Mouse (Mus musculus): ENCODE results near the gene Lrrc74b.
"Not testable (repeated sequence)": the region's sequence is repeated elsewhere in the genome, so short reads cannot be mapped to it uniquely, and the experiment has no call there.

The Lrrc74b gene

GRCm38 (mm10) chr16:17552837-17553236 is 8.2 kb downstream of the Lrrc74b start:
- no peak for DNase-seq (ENCODE audit: low spot score in 2 of 2)

- no peak for DNase-seq (ENCODE audit: low spot score in 2 of 2)
These were observed 18.4 kb downstream of the Lrrc74b start for GRCm38 (mm10) chr16:17542632-17543031.

- no peak for DNase-seq (ENCODE audit: low spot score in 2 of 2)
These were observed 24.5 kb downstream of the Lrrc74b start for GRCm38 (mm10) chr16:17536584-17536983.

- no peak for DNase-seq (ENCODE audit: low spot score in 2 of 2)
These were observed 28.2 kb downstream of the Lrrc74b start for GRCm38 (mm10) chr16:17532676-17533329.

- no peak for DNase-seq (ENCODE audit: low spot score in 2 of 2)
These were observed 28.8 kb downstream of the Lrrc74b start for GRCm38 (mm10) chr16:17532271-17532670.

GRCm38 (mm10) chr16:17530640-17531288 is 30.3 kb downstream of the Lrrc74b start, which contains the start of gene Thap7:
TSS of gene Thap7 (minus strand) at chr16:17531136.
- peak; percentile 96 to 97 for DNase-seq (ENCODE audit: low spot score in 2 of 2)

- peak in 1 of 2 experiments; percentile 34 for DNase-seq (ENCODE audit: low spot score in 2 of 2)
These were observed 31.0 kb downstream of the Lrrc74b start for GRCm38 (mm10) chr16:17529981-17530586.

- DNase-seq (ENCODE audit: low spot score in 2 of 2) = no peak
These were observed 32.8 kb downstream of the Lrrc74b start for GRCm38 (mm10) chr16:17528276-17528675.

GRCm38 (mm10) chr16:17527606-17528005 is 33.4 kb downstream of the Lrrc74b start:
- DNase-seq (ENCODE audit: low spot score in 2 of 2) = no peak

GRCm38 (mm10) chr16:17526223-17526622 is 34.8 kb downstream of the Lrrc74b start:
- no peak for DNase-seq (ENCODE audit: low spot score in 2 of 2)

- DNase-seq (ENCODE audit: low spot score in 2 of 2) = no peak
These were observed 35.5 kb downstream of the Lrrc74b start for GRCm38 (mm10) chr16:17525524-17525923.

GRCm38 (mm10) chr16:17524156-17524555 is 36.9 kb downstream of the Lrrc74b start:
- no peak for DNase-seq (ENCODE audit: low spot score in 2 of 2)

GRCm38 (mm10) chr16:17518910-17519309 is 42.1 kb downstream of the Lrrc74b start:
- DNase-seq (ENCODE audit: low spot score in 2 of 2) = no peak

- DNase-seq (ENCODE audit: low spot score in 2 of 2) = no peak
These were observed 49.6 kb downstream of the Lrrc74b start for GRCm38 (mm10) chr16:17511431-17511830.

- DNase-seq (ENCODE audit: low spot score in 2 of 2) = no peak
These were observed 50.4 kb downstream of the Lrrc74b start for GRCm38 (mm10) chr16:17510686-17511085.

GRCm38 (mm10) chr16:17510143-17510542 is 50.9 kb downstream of the Lrrc74b start:
- no peak for DNase-seq (ENCODE audit: low spot score in 2 of 2)

- no peak for DNase-seq (ENCODE audit: low spot score in 2 of 2)
These were observed 51.8 kb downstream of the Lrrc74b start for GRCm38 (mm10) chr16:17509240-17509597.

- DNase-seq (ENCODE audit: low spot score in 2 of 2) = peak; percentile 70 to 86
These were observed 52.4 kb downstream of the Lrrc74b start, which contains the start of gene Lztr1 for GRCm38 (mm10) chr16:17508546-17509239. TSS of gene Lztr1 (plus strand) at chr16:17508688.

GRCm38 (mm10) chr16:17508031-17508430 is 53.0 kb downstream of the Lrrc74b start:
- DNase-seq (ENCODE audit: low spot score in 2 of 2) = not testable (repeated sequence)

GRCm38 (mm10) chr16:17507018-17507552 is 54.0 kb downstream of the Lrrc74b start:
- no peak for DNase-seq (ENCODE audit: low spot score in 2 of 2)

- DNase-seq (ENCODE audit: low spot score in 2 of 2) = no peak
These were observed 58.4 kb downstream of the Lrrc74b start for GRCm38 (mm10) chr16:17502681-17503080.

All from cerebellum, postnatal 4 days (tissue).